Mouse (Mus musculus): ENCODE results near the gene Magi1. TPM values are rescaled to one million over a fixed set of nuclear protein-coding genes. Genes with fewer than 3 reads are reported as not detected.

Magi1 gene
- polyA plus RNA-seq, 1 experiment from 2014 or later, result 27.4 TPM

GRCm38 (mm10) chr6:94083459-94083858 is 200.3 kb downstream of the Magi1 start:
- H3K27ac ChIP-seq (ENCODE audit: low read depth, low read length), result no peak overlapping the region
- 93% methylated on average over 7 of the region's 7 CpGs for WGBS

DNA sequence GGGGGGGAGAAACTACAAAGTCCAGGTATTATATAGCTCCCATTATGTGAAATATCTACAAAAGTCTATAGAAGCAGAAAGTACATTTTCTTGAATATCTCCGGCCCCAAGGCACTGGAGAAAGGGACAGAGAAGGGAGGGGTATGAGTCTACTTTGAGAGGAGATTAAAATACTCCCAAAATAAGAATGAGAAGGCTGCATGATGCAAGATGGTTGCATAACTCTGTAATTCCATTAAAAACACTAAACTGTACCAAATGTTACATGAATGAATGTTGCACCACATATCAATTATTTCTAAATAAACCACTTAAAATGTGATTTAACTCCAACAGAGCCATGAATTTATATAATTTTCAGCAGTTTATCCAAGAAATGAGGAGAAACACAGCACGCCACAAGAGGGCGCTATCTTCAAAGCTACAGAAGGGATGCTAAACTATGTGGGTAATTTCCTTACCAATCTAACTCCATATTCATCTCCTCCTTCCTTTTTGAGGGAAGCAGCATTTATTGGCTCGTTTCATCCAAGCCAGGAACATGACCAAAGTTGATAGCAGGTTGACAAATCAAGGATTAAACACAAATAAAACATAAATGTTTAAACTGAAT is 202.7 kb downstream of the Magi1 start:
- 22% methylated on average over 4 of the region's 4 CpGs for WGBS

More at GRCm38 (mm10) chr6:94083459-94083858, 200.3 kb downstream of the Magi1 start:
- no peaks in the 10 kb centered on the region for H3K9me3 ChIP-seq (ENCODE audit: control insufficient read depth, low read length)
- DNase-seq (ENCODE audit: low spot score), result no peak
- no peak for ATAC-seq (ENCODE audit: low FRiP score)
- H3K4me2 ChIP-seq (replicated peaks; ENCODE audit: low read depth, low read length), result no peak overlapping the region
- no peak overlapping the region for H3K4me3 ChIP-seq (ENCODE audit: low read depth, low read length)
- no peaks in the 10 kb centered on the region for H3K27me3 ChIP-seq (ENCODE audit: control insufficient read depth, insufficient read depth, low read length)
- H3K9ac ChIP-seq (ENCODE audit: low read depth, low read length), result no peak overlapping the region
- H3K36me3 ChIP-seq (ENCODE audit: control insufficient read depth, insufficient read depth, low read length), result no peaks in the 10 kb centered on the region
- H3K4me1 ChIP-seq (replicated peaks; ENCODE audit: control insufficient read depth, insufficient read depth, low read length), result peaks cover 2% of the 10 kb centered on the region; the same call in 1 of the 2 replicates

DNA sequence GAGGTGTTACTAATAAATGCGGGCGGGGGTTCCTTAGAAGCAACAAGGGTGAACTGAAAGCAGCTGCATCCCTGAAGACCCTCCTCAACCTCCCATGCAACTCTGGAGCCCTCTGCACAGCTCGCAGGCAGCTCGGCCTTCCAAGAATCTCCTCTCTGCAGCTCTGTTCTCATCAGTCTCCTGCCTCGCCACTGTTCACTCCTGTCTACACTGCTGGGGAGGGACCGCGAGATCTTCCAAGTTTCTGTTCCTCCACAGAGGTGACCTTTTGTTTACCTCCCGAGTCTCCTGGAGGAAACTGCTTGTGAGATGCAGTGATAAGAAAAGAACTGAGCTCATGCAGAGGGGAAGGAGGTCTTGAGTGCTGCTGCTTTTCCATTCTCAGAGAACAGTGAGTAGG is 204.8 kb downstream of the Magi1 start:
- no peak overlapping the region for H3K4me3 ChIP-seq (ENCODE audit: low read depth, low read length)
- 24% methylated on average over 8 of the region's 8 CpGs for WGBS
- no peak overlapping the region for H3K27ac ChIP-seq (ENCODE audit: low read depth, low read length)
- H3K9ac ChIP-seq (ENCODE audit: low read depth, low read length), result no peak overlapping the region
- H3K4me2 ChIP-seq (replicated peaks; ENCODE audit: low read depth, low read length), result no peak overlapping the region
- no peaks in the 10 kb centered on the region for H3K27me3 ChIP-seq (ENCODE audit: control insufficient read depth, insufficient read depth, low read length)
- peaks cover 2% of the 10 kb centered on the region; the same call in 1 of the 2 replicates for H3K4me1 ChIP-seq (replicated peaks; ENCODE audit: control insufficient read depth, insufficient read depth, low read length)
- no peaks in the 10 kb centered on the region for H3K36me3 ChIP-seq (ENCODE audit: control insufficient read depth, insufficient read depth, low read length)
- DNase-seq (ENCODE audit: low spot score) (no peak), ATAC-seq (ENCODE audit: low FRiP score) (no peak)
- no peaks in the 10 kb centered on the region for H3K9me3 ChIP-seq (ENCODE audit: control insufficient read depth, low read length)

More for the DNA sequence above, 202.7 kb downstream of the Magi1 start:
- H3K36me3 ChIP-seq (ENCODE audit: control insufficient read depth, insufficient read depth, low read length), result no peaks in the 10 kb centered on the region
- no peak overlapping the region for H3K9ac ChIP-seq (ENCODE audit: low read depth, low read length)
- no peak for ATAC-seq (ENCODE audit: low FRiP score)
- no peaks in the 10 kb centered on the region for H3K27me3 ChIP-seq (ENCODE audit: control insufficient read depth, insufficient read depth, low read length)
- H3K4me1 ChIP-seq (replicated peaks; ENCODE audit: control insufficient read depth, insufficient read depth, low read length), result peaks cover 2% of the 10 kb centered on the region; the same call in 1 of the 2 replicates
- H3K4me2 ChIP-seq (replicated peaks; ENCODE audit: low read depth, low read length), result no peak overlapping the region
- peak; percentile 83 for DNase-seq (ENCODE audit: low spot score)
- no peak overlapping the region for H3K27ac ChIP-seq (ENCODE audit: low read depth, low read length)
- no peak overlapping the region for H3K4me3 ChIP-seq (ENCODE audit: low read depth, low read length)
- no peaks in the 10 kb centered on the region for H3K9me3 ChIP-seq (ENCODE audit: control insufficient read depth, low read length)

DNA sequence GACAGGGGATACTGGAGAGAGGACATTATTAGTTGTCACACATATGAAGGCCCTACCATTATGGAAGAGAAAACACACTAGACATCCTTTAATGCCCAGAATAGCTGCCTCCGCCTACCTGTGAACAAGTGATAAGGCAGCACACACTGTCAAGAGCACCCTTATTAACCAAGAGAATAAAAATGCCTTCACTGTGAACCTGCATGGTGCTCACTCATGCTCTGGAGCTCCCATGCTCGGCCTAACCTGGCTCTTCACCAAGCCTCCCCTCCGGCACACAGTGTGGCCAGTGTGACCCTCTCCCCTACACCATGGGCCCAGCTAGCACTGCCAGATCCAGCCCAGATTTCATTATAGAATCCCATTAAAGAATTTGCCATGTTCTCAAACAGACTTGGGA is 206.7 kb downstream of the Magi1 start:
- no peak for ATAC-seq (ENCODE audit: low FRiP score)
- 91% methylated on average over 3 of the region's 3 CpGs for WGBS

DNA sequence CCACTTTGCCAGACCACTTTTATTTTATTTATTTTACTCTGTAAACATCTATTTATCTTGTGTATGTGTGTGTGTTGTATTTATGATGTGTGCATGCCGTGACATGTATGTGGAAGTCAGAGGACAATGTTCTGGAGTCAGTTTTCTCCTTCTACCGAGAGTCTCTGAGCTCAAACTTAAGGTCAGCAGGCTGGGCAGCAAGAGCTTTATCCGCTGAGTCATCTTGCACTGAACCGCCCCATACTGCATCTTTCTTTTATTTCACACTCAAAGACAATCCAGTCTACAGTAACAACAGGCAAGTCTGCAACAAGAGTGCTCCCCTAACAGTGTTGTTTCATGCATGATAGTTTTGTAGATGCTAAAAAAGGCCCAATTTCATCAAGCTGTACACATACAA is 207.7 kb downstream of the Magi1 start:
- Histone ChIP-seq H3K9ac (ENCODE audit: low read depth, low read length) (no peak overlapping the region), H3K4me3 (ENCODE audit: low read depth, low read length) (no peak overlapping the region), H3K27me3 (ENCODE audit: control insufficient read depth, insufficient read depth, low read length) (no peaks in the 10 kb centered on the region), H3K4me1 (replicated peaks; ENCODE audit: control insufficient read depth, insufficient read depth, low read length) (peaks cover 2% of the 10 kb centered on the region; the same call in 1 of the 2 replicates), H3K36me3 (ENCODE audit: control insufficient read depth, insufficient read depth, low read length) (no peaks in the 10 kb centered on the region), H3K9me3 (ENCODE audit: control insufficient read depth, low read length) (no peaks in the 10 kb centered on the region), H3K27ac (ENCODE audit: low read depth, low read length) (no peak overlapping the region), H3K4me2 (replicated peaks; ENCODE audit: low read depth, low read length) (no peak overlapping the region)
- 89% methylated on average over 4 of the region's 4 CpGs for WGBS
- no peak for ATAC-seq (ENCODE audit: low FRiP score)
- no peak for DNase-seq (ENCODE audit: low spot score)

More for the DNA sequence above, 206.7 kb downstream of the Magi1 start:
- H3K9me3 ChIP-seq (ENCODE audit: control insufficient read depth, low read length), result no peaks in the 10 kb centered on the region
- no peak overlapping the region for H3K9ac ChIP-seq (ENCODE audit: low read depth, low read length)
- no peaks in the 10 kb centered on the region for H3K36me3 ChIP-seq (ENCODE audit: control insufficient read depth, insufficient read depth, low read length)
- no peak for DNase-seq (ENCODE audit: low spot score)
- H3K27ac ChIP-seq (ENCODE audit: low read depth, low read length), result no peak overlapping the region
- H3K4me1 ChIP-seq (replicated peaks; ENCODE audit: control insufficient read depth, insufficient read depth, low read length), result peaks cover 2% of the 10 kb centered on the region; the same call in 1 of the 2 replicates
- no peaks in the 10 kb centered on the region for H3K27me3 ChIP-seq (ENCODE audit: control insufficient read depth, insufficient read depth, low read length)
- no peak overlapping the region for H3K4me3 ChIP-seq (ENCODE audit: low read depth, low read length)
- no peak overlapping the region for H3K4me2 ChIP-seq (replicated peaks; ENCODE audit: low read depth, low read length)

DNA sequence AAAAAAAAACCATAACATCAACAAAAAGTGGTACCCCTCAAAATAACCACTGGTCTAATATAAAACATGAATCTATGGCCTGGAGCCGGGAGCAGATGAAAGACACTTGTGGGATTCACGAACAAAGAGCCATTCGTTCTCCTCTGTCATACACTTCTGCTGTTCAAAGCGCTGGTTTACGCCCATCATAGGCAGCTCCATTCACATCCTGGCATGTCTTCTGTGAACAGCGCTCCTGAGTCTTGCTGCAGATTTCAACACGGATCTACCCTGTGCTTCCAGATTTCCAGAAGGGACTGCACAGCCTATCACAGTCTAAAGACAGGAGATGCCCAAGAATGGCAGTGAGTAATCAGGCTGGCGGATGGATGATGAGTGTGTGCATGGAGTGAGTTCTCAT is 208.5 kb downstream of the Magi1 start:
- H3K27me3 ChIP-seq (ENCODE audit: control insufficient read depth, insufficient read depth, low read length), result no peaks in the 10 kb centered on the region
- no peak overlapping the region for H3K27ac ChIP-seq (ENCODE audit: low read depth, low read length)
- no peak overlapping the region for H3K4me2 ChIP-seq (replicated peaks; ENCODE audit: low read depth, low read length)
- ATAC-seq (ENCODE audit: low FRiP score) (no peak), DNase-seq (ENCODE audit: low spot score) (peak; percentile 42)
- WGBS, result 39% methylated on average over 8 of the region's 8 CpGs
- no peak overlapping the region for H3K4me3 ChIP-seq (ENCODE audit: low read depth, low read length)
- H3K36me3 ChIP-seq (ENCODE audit: control insufficient read depth, insufficient read depth, low read length), result no peaks in the 10 kb centered on the region
- no peak overlapping the region for H3K9ac ChIP-seq (ENCODE audit: low read depth, low read length)
- no peaks in the 10 kb centered on the region for H3K9me3 ChIP-seq (ENCODE audit: control insufficient read depth, low read length)
- peaks cover 2% of the 10 kb centered on the region; the same call in 1 of the 2 replicates for H3K4me1 ChIP-seq (replicated peaks; ENCODE audit: control insufficient read depth, insufficient read depth, low read length)

DNA sequence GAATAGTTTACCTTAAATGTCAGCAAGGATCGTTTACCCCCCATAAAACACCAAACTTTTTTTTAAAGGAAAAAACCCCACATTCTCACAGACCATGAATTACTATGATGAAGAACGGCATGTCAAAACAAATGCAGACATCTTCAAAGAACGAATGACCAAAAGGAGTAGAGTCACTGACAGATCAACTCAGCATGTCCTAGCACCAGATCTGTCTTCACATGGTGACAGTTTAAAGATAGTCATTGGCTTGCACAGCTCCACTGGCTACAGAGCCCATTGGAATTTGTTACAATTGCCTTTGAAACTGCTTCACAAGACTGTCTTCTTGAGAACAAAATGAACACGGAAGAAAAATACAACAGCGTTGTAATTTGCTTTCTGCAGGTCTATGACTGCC is 212.0 kb downstream of the Magi1 start:
- H3K4me2 ChIP-seq (replicated peaks; ENCODE audit: low read depth, low read length), result no peak overlapping the region
- no peak overlapping the region for H3K9ac ChIP-seq (ENCODE audit: low read depth, low read length)
- H3K27me3 ChIP-seq (ENCODE audit: control insufficient read depth, insufficient read depth, low read length), result no peaks in the 10 kb centered on the region
- WGBS, result 73% methylated on average over 5 of the region's 5 CpGs
- H3K36me3 ChIP-seq (ENCODE audit: control insufficient read depth, insufficient read depth, low read length), result no peaks in the 10 kb centered on the region
- no peak overlapping the region for H3K4me3 ChIP-seq (ENCODE audit: low read depth, low read length)
- no peaks in the 10 kb centered on the region for H3K4me1 ChIP-seq (replicated peaks; ENCODE audit: control insufficient read depth, insufficient read depth, low read length)
- ATAC-seq (ENCODE audit: low FRiP score), result no peak
- H3K27ac ChIP-seq (ENCODE audit: low read depth, low read length), result no peak overlapping the region
- H3K9me3 ChIP-seq (ENCODE audit: control insufficient read depth, low read length), result no peaks in the 10 kb centered on the region
- DNase-seq (ENCODE audit: low spot score), result no peak

DNA sequence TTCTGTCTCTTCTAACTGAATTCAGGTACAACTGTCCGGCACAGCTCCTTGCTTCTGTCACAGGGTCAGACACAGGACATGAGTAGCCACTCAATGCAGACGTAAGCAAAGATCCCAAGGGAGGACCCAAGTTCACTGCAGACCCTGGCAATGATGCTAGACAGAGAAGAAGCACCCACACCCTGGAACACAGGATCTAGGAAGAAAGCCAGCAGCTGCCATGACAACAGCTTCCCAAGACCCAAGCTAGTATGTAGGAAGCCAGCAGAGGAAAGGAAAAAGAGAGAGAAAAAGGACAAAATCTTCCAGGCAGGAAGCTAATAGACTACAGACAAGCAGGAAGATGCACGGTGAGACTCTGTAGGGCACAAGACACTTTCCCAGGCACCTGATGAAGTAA is 213.0 kb downstream of the Magi1 start:
- Histone ChIP-seq H3K9me3 (ENCODE audit: control insufficient read depth, low read length) (no peaks in the 10 kb centered on the region), H3K4me3 (ENCODE audit: low read depth, low read length) (no peak overlapping the region), H3K9ac (ENCODE audit: low read depth, low read length) (no peak overlapping the region), H3K36me3 (ENCODE audit: control insufficient read depth, insufficient read depth, low read length) (no peaks in the 10 kb centered on the region), H3K27ac (ENCODE audit: low read depth, low read length) (no peak overlapping the region), H3K27me3 (ENCODE audit: control insufficient read depth, insufficient read depth, low read length) (no peaks in the 10 kb centered on the region), H3K4me1 (replicated peaks; ENCODE audit: control insufficient read depth, insufficient read depth, low read length) (no peaks in the 10 kb centered on the region), H3K4me2 (replicated peaks; ENCODE audit: low read depth, low read length) (no peak overlapping the region)
- ATAC-seq (ENCODE audit: low FRiP score), result no peak
- DNase-seq (ENCODE audit: low spot score), result no peak
- WGBS, result 77% methylated on average over 3 of the region's 3 CpGs

DNA sequence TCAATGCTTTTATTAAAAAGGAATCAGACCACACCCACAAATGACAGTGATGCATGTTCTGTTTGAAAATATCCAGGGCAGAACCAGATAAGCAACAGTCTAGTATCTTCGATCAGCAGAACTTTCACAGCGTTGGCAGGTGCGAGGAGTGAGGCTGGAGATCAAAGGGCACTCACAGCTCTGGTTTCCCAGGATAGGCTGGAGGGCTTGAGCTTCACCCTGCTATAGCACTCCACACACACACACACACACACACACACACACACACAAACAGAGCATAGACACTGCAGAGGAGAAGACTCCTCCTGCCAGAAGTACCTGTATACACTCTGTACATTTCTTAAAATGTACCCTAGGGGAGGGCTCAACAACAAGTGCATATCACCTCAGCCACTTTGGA is 214.3 kb downstream of the Magi1 start:
- no peak overlapping the region for H3K4me3 ChIP-seq (ENCODE audit: low read depth, low read length)
- no peak overlapping the region for H3K9ac ChIP-seq (ENCODE audit: low read depth, low read length)
- no peak for DNase-seq (ENCODE audit: low spot score)
- no peaks in the 10 kb centered on the region for H3K4me1 ChIP-seq (replicated peaks; ENCODE audit: control insufficient read depth, insufficient read depth, low read length)
- H3K27ac ChIP-seq (ENCODE audit: low read depth, low read length), result no peak overlapping the region
- H3K27me3 ChIP-seq (ENCODE audit: control insufficient read depth, insufficient read depth, low read length), result no peaks in the 10 kb centered on the region
- WGBS, result 69% methylated on average over 3 of the region's 3 CpGs
- no peak overlapping the region for H3K4me2 ChIP-seq (replicated peaks; ENCODE audit: low read depth, low read length)
- no peak for ATAC-seq (ENCODE audit: low FRiP score)
- no peaks in the 10 kb centered on the region for H3K9me3 ChIP-seq (ENCODE audit: control insufficient read depth, low read length)
- no peaks in the 10 kb centered on the region for H3K36me3 ChIP-seq (ENCODE audit: control insufficient read depth, insufficient read depth, low read length)

Measured in hindbrain, embryonic 11.5 days (tissue).